Mouse (Mus musculus) B cell, adult (primary cell): ENCODE measurements around the gene Prkd2. TPM values are rescaled to one million over a fixed set of nuclear protein-coding genes. Genes with fewer than 3 reads are reported as not detected.

ENCODE experiments used
- total RNA-seq: library from RNA; stranded (reverse); gene quantifications from 4 replicates; pipeline ENCODE4 v1.2.4, GENCODE M21; 2023; ENCODE audit not compliant: inconsistent age

The Prkd2 gene
- 229 to 250 TPM (median 238 TPM) in 4 replicates for total RNA-seq

DNA sequence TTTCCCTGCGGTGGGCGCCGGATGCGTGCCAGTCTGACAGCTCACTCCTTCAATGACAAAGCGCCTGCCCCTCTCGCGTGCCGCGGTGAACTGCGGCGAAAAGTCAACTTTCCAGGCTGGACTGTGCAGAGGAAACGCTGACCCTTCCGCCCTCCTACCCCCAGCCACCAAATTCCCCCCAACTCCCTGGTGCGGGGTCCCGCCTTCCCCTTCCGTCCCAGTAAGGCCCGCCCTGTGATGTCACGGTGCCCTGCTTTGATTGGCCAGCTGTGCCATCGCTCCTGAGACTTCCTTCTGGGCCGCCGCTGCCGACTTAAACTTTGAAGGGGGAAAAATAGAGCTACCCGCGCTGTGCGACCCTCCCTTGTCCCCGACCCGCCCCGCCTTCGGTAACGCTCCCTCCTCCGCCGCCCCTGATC lies at the start of gene Prkd2:
Prkd2 (plus strand) TSS at position 258 of the 419 bp plus-strand sequence.

GRCm38 (mm10) chr7:16815351-16815941 lies 27.3 kb upstream of the Prkd2 start, which contains the start of gene Strn4:
Strn4 (plus strand) TSS chr7:16815889.

GRCm38 (mm10) chr7:16816475-16817122 lies 26.1 kb upstream of the Prkd2 start, which contains the start of gene Fkrp:
Fkrp (minus strand) TSS chr7:16816732.

GRCm38 (mm10) chr7:16875310-16875325 lies 32.4 kb downstream of the Prkd2 start, which contains the start of gene Dact3:
Dact3 (plus strand) TSS chr7:16875317.

GRCm38 (mm10) chr7:16891641-16892351 lies 49.1 kb downstream of the Prkd2 start, which contains the start of gene Gng8:
Gng8 (plus strand) TSS chr7:16891786.

GRCm38 (mm10) chr7:16906281-16906680 lies 63.6 kb downstream of the Prkd2 start, which contains the start of gene Ptgir:
Ptgir (plus strand) TSS chr7:16906490.

Other genes starting within 250 kb of the Prkd2 start
- 18.4 to 22.2 TPM (median 21.3 TPM) in 4 replicates for gene Arhgap35, start 227.9 kb upstream of the Prkd2 start, total RNA-seq
- gene Ceacam15, start 167.2 kb upstream of the Prkd2 start, total RNA-seq: not detected in 4 replicates
- not detected in 4 replicates for gene Ceacam9, start 121.0 kb upstream of the Prkd2 start, total RNA-seq
- 70.4 to 91.1 TPM (median 83.8 TPM) in 4 replicates for gene Ap2s1, start 104.5 kb upstream of the Prkd2 start, total RNA-seq
- gene Slc1a5, start 61.6 kb upstream of the Prkd2 start, total RNA-seq: 169 to 191 TPM (median 177 TPM) in 4 replicates
- 120 to 167 TPM (median 130 TPM) in 4 replicates for gene Strn4, start 27.0 kb upstream of the Prkd2 start, total RNA-seq
- gene Fkrp, start 26.2 kb upstream of the Prkd2 start, total RNA-seq: 23.7 to 27.9 TPM (median 25.9 TPM) in 4 replicates
- 0.26 TPM in 1 of 4 replicates, not detected in the others for gene Dact3, start 32.4 kb downstream of the Prkd2 start, total RNA-seq
- gene Gng8, start 48.9 kb downstream of the Prkd2 start, total RNA-seq: not detected in 4 replicates
- gene Ptgir, start 63.6 kb downstream of the Prkd2 start, total RNA-seq: 0.16 TPM in 1 of 4 replicates, not detected in the others
- 124 to 150 TPM (median 135 TPM) in 4 replicates for gene Calm3, start 81.2 kb downstream of the Prkd2 start, total RNA-seq
- gene Pnmal2, start 101.8 kb downstream of the Prkd2 start, total RNA-seq: 0.12 to 0.13 TPM in 2 of 4 replicates, not detected in the others
- gene Pnmal1, start 116.8 kb downstream of the Prkd2 start, total RNA-seq: not detected in 4 replicates
- gene Gm42372, start 140.2 kb downstream of the Prkd2 start, total RNA-seq: 0.09 to 0.64 TPM (median 0.41 TPM) in 4 replicates
- not detected in 4 replicates for gene Ccdc8, start 149.8 kb downstream of the Prkd2 start, total RNA-seq
- gene Ppp5c, start 185.0 kb downstream of the Prkd2 start, total RNA-seq: 135 to 168 TPM (median 151 TPM) in 4 replicates
- gene Hif3a, start 219.5 kb downstream of the Prkd2 start, total RNA-seq: 1.2 to 2.2 TPM (median 1.7 TPM) in 4 replicates
- gene Psg16, start 231.1 kb downstream of the Prkd2 start, total RNA-seq: 0.10 to 0.16 TPM (median 0.12 TPM) in 3 of 4 replicates, not detected in the other